Mouse (Mus musculus) left cerebral cortex, adult 9 months (tissue): ENCODE measurements around the gene Vps18.

ENCODE experiments used
- DNase-seq, 2 experiments: peaks; one replicate each; pipeline ENCODE4 v3.0.0; 2022; ENCODE audit warnings: low spot score in 2 of 2

Gene Vps18

DNA sequence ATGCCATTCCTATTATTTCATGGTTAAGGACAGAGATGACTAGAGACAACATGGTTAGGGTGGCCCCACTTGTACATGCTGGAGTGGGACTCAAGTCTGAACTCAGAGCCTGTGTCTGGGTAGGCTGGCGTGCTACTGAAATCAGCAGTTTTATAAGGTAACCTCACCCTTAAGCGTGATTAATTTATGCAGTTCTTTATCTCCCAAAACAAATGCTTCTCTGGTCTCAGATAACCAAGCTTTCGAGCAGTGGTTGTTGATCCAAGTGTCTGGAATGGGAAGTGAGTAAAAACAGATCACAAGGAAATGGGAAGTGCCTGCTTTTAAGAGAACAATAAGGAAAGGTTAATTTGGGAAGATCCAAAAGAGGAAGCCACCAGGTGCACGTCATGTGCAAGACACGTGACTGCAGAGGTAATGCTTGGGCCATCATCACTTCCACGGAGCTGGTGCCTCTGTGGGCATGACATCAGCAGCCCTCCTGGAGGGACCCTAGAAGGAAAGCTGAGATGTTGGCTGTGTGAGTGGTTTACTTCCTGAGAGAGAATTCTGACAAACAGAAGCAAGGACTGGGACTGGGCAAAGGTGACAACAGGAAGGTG, 56.1 kb downstream of the Vps18 start:
- DNase-seq, result no peak
